Mouse (Mus musculus): ENCODE results near the gene Fut7.

Fut7 gene

GRCm38 (mm10) chr2:25460135-25460534 is 37.1 kb downstream of the Fut7 start:
- no peak for DNase-seq (ENCODE audit: low read depth, low spot score)

DNA sequence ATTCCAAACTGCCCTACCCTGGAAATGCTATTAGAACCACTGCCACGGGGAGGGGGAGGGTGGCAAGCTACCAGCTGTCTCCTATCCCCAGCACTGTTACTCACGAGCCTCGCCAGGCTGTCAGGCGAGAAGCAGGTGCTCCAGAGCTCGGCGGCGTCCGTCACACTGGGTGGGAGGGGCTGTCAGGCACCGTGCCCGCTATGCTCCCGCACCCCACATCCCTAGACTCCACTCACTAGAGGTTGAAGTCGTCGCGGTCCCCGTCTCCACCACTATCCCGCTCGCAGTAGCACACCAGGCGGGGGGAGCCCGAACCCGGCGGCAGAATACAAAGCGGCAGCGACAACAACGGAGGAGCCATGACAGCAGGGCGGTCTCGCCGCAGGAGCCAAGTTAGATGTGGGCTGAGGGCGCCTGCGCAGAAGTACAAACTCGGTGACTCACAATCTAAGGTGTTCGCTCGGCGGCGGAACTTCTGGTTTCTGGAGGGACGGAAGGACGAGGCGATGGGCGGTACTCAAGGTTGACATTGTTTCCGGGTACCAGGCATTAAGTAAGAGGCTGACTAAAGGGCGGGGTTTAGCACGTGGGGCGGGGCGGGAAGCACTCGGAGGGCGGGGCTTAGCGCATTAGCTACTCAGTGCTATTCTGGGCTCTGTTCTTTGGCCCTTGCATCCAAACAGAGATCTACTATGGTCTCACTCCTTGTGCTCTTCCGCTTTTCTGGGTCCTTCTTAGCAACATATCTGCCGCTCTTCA is 37.7 kb downstream of the Fut7 start, which contains the start of gene Paxx:
Gene Paxx (minus strand): TSS at position 544 of the 759 bp plus-strand sequence.
- peak; percentile 86 for DNase-seq (ENCODE audit: low read depth, low spot score)

- DNase-seq (ENCODE audit: low read depth, low spot score): no peak
These were observed 38.3 kb downstream of the Fut7 start for GRCm38 (mm10) chr2:25461407-25461806.

GRCm38 (mm10) chr2:25463630-25464029 is 40.6 kb downstream of the Fut7 start:
- no peak for DNase-seq (ENCODE audit: low read depth, low spot score)

- no peak for DNase-seq (ENCODE audit: low read depth, low spot score)
These were observed 42.2 kb downstream of the Fut7 start for GRCm38 (mm10) chr2:25465256-25465655.

GRCm38 (mm10) chr2:25465816-25466635 is 43.0 kb downstream of the Fut7 start:
- DNase-seq (ENCODE audit: low read depth, low spot score): no peak

DNA sequence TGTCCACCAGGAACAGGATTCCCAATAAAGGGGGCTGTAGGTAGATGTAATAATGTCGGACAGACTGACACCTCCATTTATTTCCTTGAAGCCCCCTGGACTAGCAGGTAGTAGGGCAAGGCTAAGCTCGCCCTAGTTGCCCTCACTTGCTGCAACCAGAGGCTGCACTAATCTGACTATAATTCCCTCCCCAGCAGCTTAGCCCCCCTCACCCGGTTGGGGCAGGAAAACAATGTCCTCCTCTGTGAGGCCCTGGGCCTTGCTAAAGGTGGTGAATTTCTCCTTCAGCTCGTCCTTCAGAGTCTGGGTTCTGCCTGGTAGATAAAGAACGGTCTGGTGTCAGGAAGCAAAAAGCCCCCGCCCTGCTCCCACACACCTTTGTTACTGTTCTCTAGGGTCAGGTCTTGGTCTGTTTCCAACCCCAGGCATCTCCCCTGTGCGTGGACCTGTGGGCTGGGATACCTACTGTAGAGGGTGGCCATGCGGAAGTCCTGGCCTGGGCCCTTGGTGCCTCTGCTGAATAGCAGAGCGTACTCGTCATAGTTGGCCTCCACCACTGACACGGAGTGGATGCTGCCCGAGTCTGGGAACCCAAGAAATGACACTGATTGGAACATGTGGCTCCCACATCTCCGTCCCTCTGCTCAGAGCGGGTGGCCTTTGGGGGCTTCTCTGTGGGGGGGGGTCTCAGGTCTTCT is 44.7 kb downstream of the Fut7 start:
- no peak for DNase-seq (ENCODE audit: low read depth, low spot score)

GRCm38 (mm10) chr2:25468962-25469915 is 46.2 kb downstream of the Fut7 start:
- DNase-seq (ENCODE audit: low read depth, low spot score): no peak

GRCm38 (mm10) chr2:25469969-25470368 is 46.9 kb downstream of the Fut7 start, which contains the start of gene Ptgds:
TSS of gene Ptgds (minus strand) at chr2:25470046.
- no peak for DNase-seq (ENCODE audit: low read depth, low spot score)

DNA sequence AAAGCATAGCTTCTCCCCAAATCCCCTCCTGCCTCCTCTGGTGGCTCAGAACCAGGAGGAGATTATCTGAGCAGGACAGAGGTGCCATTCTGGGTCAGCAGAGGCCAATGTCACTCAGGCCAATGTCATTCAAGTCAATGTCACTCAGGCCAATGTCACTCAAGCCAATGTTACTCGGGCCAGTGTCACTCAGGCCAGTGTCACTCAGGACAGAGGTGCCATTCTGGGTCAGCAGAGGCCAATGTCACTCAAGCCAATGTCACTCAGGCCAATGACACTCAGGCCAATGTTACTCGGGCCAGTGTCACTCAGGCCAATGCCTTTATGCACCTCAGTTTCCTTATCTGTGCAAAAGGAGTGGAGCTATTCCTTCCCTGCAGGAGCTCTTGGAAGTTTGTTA is 49.5 kb downstream of the Fut7 start:
- no peak for DNase-seq (ENCODE audit: low read depth, low spot score)
